Mouse (Mus musculus): ENCODE data around the gene Pilrb2. TPM values are rescaled to one million over a fixed set of nuclear protein-coding genes. Genes with fewer than 3 reads are reported as not detected.
"Not testable (repeated sequence)": the region's sequence is repeated elsewhere in the genome, so short reads cannot be mapped to it uniquely, and the experiment has no call there.

The Pilrb2 gene
- not detected for polyA plus RNA-seq (2017; shearing (Covaris generic))

- not testable (repeated sequence) for ATAC-seq
These were observed at the start of gene Pilrb2 for GRCm38 (mm10) chr5:137871644-137872380. TSS of gene Pilrb2 (minus strand) at chr5:137871815.

- ATAC-seq = no peak
These were observed 43.9 kb upstream of the Pilrb2 start for GRCm38 (mm10) chr5:137915550-137915949.

- ATAC-seq = no peak
These were observed 42.9 kb upstream of the Pilrb2 start for GRCm38 (mm10) chr5:137914508-137914907.

- ATAC-seq = no peak
These were observed 38.1 kb upstream of the Pilrb2 start for GRCm38 (mm10) chr5:137909564-137910262.

GRCm38 (mm10) chr5:137897812-137898211 is 26.2 kb upstream of the Pilrb2 start:
- ATAC-seq = no peak

- ATAC-seq = no peak
These were observed 21.3 kb upstream of the Pilrb2 start for GRCm38 (mm10) chr5:137892954-137893353.

GRCm38 (mm10) chr5:137887666-137888065 is 16.1 kb upstream of the Pilrb2 start:
- no peak for ATAC-seq

GRCm38 (mm10) chr5:137885894-137886293 is 14.3 kb upstream of the Pilrb2 start:
- no peak for ATAC-seq

GRCm38 (mm10) chr5:137883345-137883744 is 11.7 kb upstream of the Pilrb2 start:
- no peak for ATAC-seq

- no peak for ATAC-seq
These were observed 11.3 kb upstream of the Pilrb2 start for GRCm38 (mm10) chr5:137882922-137883321.

- ATAC-seq = no peak
These were observed 6.2 kb upstream of the Pilrb2 start for GRCm38 (mm10) chr5:137877860-137878259.

GRCm38 (mm10) chr5:137875054-137875453 is 3.4 kb upstream of the Pilrb2 start:
- ATAC-seq = no peak

- not testable (repeated sequence) for ATAC-seq
These were observed 727 bp upstream of the Pilrb2 start for GRCm38 (mm10) chr5:137872381-137872702.

- not testable (repeated sequence) for ATAC-seq
These were observed 3.0 kb downstream of the Pilrb2 start for GRCm38 (mm10) chr5:137868600-137868999.

- ATAC-seq = not testable (repeated sequence)
These were observed 7.6 kb downstream of the Pilrb2 start for GRCm38 (mm10) chr5:137864008-137864407.

GRCm38 (mm10) chr5:137857960-137858710 is 13.5 kb downstream of the Pilrb2 start, which contains the start of gene Pilrb1:
TSS of gene Pilrb1 (minus strand) at chr5:137858106.
- not testable (repeated sequence) for ATAC-seq

- peak; percentile 41 for ATAC-seq
These were observed 14.7 kb downstream of the Pilrb2 start for GRCm38 (mm10) chr5:137856870-137857269.

GRCm38 (mm10) chr5:137854907-137855306 is 16.7 kb downstream of the Pilrb2 start:
- not testable (repeated sequence) for ATAC-seq

- not testable (repeated sequence) for ATAC-seq
These were observed 21.3 kb downstream of the Pilrb2 start for GRCm38 (mm10) chr5:137850313-137850712.

- ATAC-seq = not testable (repeated sequence)
These were observed 34.5 kb downstream of the Pilrb2 start for GRCm38 (mm10) chr5:137837110-137837509.

GRCm38 (mm10) chr5:137836611-137837010 is 35.0 kb downstream of the Pilrb2 start:
- ATAC-seq = no peak

- ATAC-seq = not testable (repeated sequence)
These were observed 35.6 kb downstream of the Pilrb2 start, which contains the start of gene Pilra for GRCm38 (mm10) chr5:137835966-137836520. TSS of gene Pilra (minus strand) at chr5:137836281.

GRCm38 (mm10) chr5:137833500-137833899 is 38.1 kb downstream of the Pilrb2 start:
- ATAC-seq = no peak
